Mouse (Mus musculus): ENCODE measurements around the gene Cdc34.

Gene Cdc34

GRCm38 (mm10) chr10:79721089-79721488, 39.1 kb downstream of the Cdc34 start:
- DNase-seq = no peak

GRCm38 (mm10) chr10:79723047-79723446, 41.1 kb downstream of the Cdc34 start:
- no peak for DNase-seq

- no peak for DNase-seq
Measured at GRCm38 (mm10) chr10:79723692-79724091, 41.7 kb downstream of the Cdc34 start.

- peak; percentile 60 to 72 for DNase-seq
Measured at GRCm38 (mm10) chr10:79726090-79726489, 44.1 kb downstream of the Cdc34 start.

- no peak for DNase-seq
Measured at GRCm38 (mm10) chr10:79728323-79729249, 46.6 kb downstream of the Cdc34 start.

- DNase-seq = no peak
Measured at GRCm38 (mm10) chr10:79729357-79729965, 47.5 kb downstream of the Cdc34 start.

GRCm38 (mm10) chr10:79732500-79732899, 50.5 kb downstream of the Cdc34 start:
- DNase-seq = no peak

- DNase-seq = no peak
Measured at GRCm38 (mm10) chr10:79733847-79734246, 51.9 kb downstream of the Cdc34 start.

GRCm38 (mm10) chr10:79735361-79735760, 53.4 kb downstream of the Cdc34 start:
- no peak for DNase-seq

- DNase-seq = no peak
Measured at GRCm38 (mm10) chr10:79736706-79737105, 54.7 kb downstream of the Cdc34 start.

All from lung, postnatal 4 days (tissue).